Mouse (Mus musculus) heart, embryonic 13.5 days (tissue): Measurements from ENCODE around the gene Trim2. TPM values are rescaled to one million over a fixed set of nuclear protein-coding genes. Genes with fewer than 3 reads are reported as not detected.

ENCODE experiments used
- ATAC-seq: fragments of 200-750 bp; cut with Nextera tagmentation; 2 replicates; pipeline ENCODE4 v1.8.0; 2017; ENCODE audit warnings: moderate TSS enrichment; ENCODE audit not compliant: insufficient number of reproducible peaks, low FRiP score, low TSS enrichment; ENCODE audit errors: extremely low read depth
- H3K27ac ChIP-seq: fragments of 300-500 bp; sonication (generic); replicated peaks from 2 replicates; pipeline ENCODE4 v1.5.1; 2015; ENCODE audit warnings: moderate library complexity, mild to moderate bottlenecking, inconsistent platforms
- H3K27me3 ChIP-seq: fragments of 300-500 bp; sonication (generic); replicated peaks from 2 replicates; pipeline ENCODE4 v1.6.1; 2015; ENCODE audit warnings: mild to moderate bottlenecking, inconsistent platforms
- H3K36me3 ChIP-seq: fragments of 300-500 bp; sonication (generic); 2 replicates; pipeline ENCODE4 v1.6.1; 2015; ENCODE audit warnings: mild to moderate bottlenecking, inconsistent platforms
- H3K4me1 ChIP-seq: fragments of 300-500 bp; sonication (generic); 2 replicates; pipeline ENCODE4 v1.6.1; 2015; ENCODE audit warnings: inconsistent platforms
- H3K4me2 ChIP-seq: fragments of 300-500 bp; sonication (generic); 2 replicates; pipeline ENCODE4 v1.6.1; 2015; ENCODE audit warnings: inconsistent platforms, mild to moderate bottlenecking, moderate library complexity
- H3K4me3 ChIP-seq: fragments of 300-500 bp; sonication (generic); 2 replicates; pipeline ENCODE4 v1.5.1; 2015; ENCODE audit warnings: moderate library complexity, mild to moderate bottlenecking, inconsistent platforms
- H3K9ac ChIP-seq: fragments of 300-500 bp; sonication (generic); 2 replicates; pipeline ENCODE4 v1.6.1; 2015; ENCODE audit warnings: inconsistent platforms, mild to moderate bottlenecking, moderate library complexity
- H3K9me3 ChIP-seq: fragments of 300-500 bp; sonication (generic); 2 replicates; pipeline ENCODE4 v1.6.1; 2016; ENCODE audit warnings: inconsistent platforms
- WGBS: fragments of 180-500 bp; shearing (Covaris S2); methylation state at CpG from one replicate; pipeline ENCODE4 v1.1.7; 2015; ENCODE audit warnings: mixed read lengths; 5-methylcytosine and 5-hydroxymethylcytosine counted together
- polyA plus RNA-seq: library from polyadenylated mRNA; unstranded; fragments of >200 nt; fragmentation: Nextera tagmentation; extraction: Ambion mirVana; gene quantifications from 2 replicates; pipeline ENCODE4 v1.2.1, GENCODE M21; 2015

The Trim2 gene
- polyA plus RNA-seq, 1 experiment from 2014 or later = 7.6 TPM

GRCm38 (mm10) chr3:84318865-84319264 is 12.2 kb upstream of the Trim2 start:
- 83% methylated on average over 4 of the region's 4 CpGs for WGBS
- Histone ChIP-seq H3K4me2 (no peak overlapping the region), H3K27me3 (no peaks in the 10 kb centered on the region), H3K4me3 (no peak overlapping the region), H3K36me3 (no peaks in the 10 kb centered on the region), H3K27ac (no peak overlapping the region), H3K4me1 (peaks cover 20% of the 10 kb centered on the region), H3K9ac (no peak overlapping the region), H3K9me3 (no peaks in the 10 kb centered on the region)
- ATAC-seq = no peak

DNA sequence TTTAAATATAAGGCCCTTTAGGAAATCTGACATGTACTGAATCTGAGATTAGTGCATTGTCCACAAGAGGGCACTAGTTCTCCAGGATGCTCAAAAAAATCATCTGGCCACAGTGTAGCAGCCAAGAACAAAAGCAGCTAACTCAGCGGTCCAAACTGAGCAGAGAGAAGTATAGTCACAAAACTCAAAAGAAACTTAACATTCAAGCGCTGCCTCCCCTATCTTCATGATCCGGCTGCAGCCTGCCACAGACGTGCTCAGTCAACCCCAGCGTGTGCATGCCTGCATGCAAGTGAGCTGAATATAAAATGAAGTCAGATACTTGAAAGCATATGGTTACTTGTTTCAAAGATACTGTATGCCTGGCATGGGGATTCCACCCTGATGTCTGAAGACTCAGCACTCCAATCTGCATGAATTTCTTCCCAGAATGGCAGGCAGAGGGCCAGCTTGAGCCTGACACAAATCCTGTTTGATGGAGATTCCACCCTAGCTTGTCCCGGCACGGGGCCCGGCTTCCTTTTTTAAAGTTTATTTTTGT is 8.0 kb upstream of the Trim2 start:
- Histone ChIP-seq H3K4me2 (peak overlapping the region; percentile 63), H3K4me1 (peaks cover 17% of the 10 kb centered on the region), H3K27me3 (peaks cover 11% of the 10 kb centered on the region), H3K36me3 (no peaks in the 10 kb centered on the region), H3K9ac (peak overlapping the region; percentile 67), H3K4me3 (0 out of 2 replicates have a peak overlapping the region, but pooled peaks have one; percentile 26), H3K9me3 (no peaks in the 10 kb centered on the region), H3K27ac (no peak overlapping the region)
- ATAC-seq = no peak
- 29% methylated on average over 8 of the region's 8 CpGs for WGBS

GRCm38 (mm10) chr3:84313801-84314541 is 7.3 kb upstream of the Trim2 start:
- no peak for ATAC-seq
- H3K4me3 ChIP-seq = no peak overlapping the region
- no peaks in the 10 kb centered on the region for H3K9me3 ChIP-seq
- H3K9ac ChIP-seq = no peak overlapping the region
- peaks cover 14% of the 10 kb centered on the region for H3K4me1 ChIP-seq
- H3K36me3 ChIP-seq = no peaks in the 10 kb centered on the region
- H3K4me2 ChIP-seq = no peak overlapping the region
- H3K27ac ChIP-seq = no peak overlapping the region
- 59% methylated on average over 6 of the region's 6 CpGs for WGBS
- peaks cover 14% of the 10 kb centered on the region for H3K27me3 ChIP-seq

GRCm38 (mm10) chr3:84313003-84313800 is 6.5 kb upstream of the Trim2 start:
- Histone ChIP-seq H3K36me3 (no peaks in the 10 kb centered on the region), H3K4me2 (no peak overlapping the region), H3K4me1 (peaks cover 14% of the 10 kb centered on the region), H3K27me3 (peaks cover 22% of the 10 kb centered on the region), H3K27ac (no peak overlapping the region), H3K4me3 (no peak overlapping the region), H3K9ac (no peak overlapping the region), H3K9me3 (no peaks in the 10 kb centered on the region)
- no peak for ATAC-seq
- 44% methylated on average over 18 of the region's 18 CpGs for WGBS

DNA sequence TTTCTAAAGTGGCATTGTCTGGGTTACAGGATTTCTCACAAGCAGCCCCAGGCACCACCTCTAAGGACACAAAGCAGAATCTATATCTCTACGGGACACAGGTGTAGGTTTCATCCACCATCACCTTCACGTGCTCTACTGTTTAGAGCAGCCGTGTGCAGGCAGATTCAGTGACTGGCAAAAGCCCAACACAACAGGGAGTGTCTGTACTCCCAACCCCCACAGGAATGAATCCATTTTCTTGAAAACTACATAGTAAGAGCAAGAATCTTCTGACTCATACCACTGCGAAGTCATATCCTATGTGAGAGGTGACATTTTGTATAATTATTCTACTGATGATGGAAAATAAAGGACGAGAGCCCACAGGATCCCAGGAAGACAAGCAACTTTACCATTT is 5.6 kb upstream of the Trim2 start:
- no peak overlapping the region for H3K9ac ChIP-seq
- no peak overlapping the region for H3K4me2 ChIP-seq
- H3K4me3 ChIP-seq = no peak overlapping the region
- no peaks in the 10 kb centered on the region for H3K36me3 ChIP-seq
- H3K9me3 ChIP-seq = no peaks in the 10 kb centered on the region
- no peak for ATAC-seq
- 76% methylated on average over 5 of the region's 5 CpGs for WGBS
- peaks cover 14% of the 10 kb centered on the region for H3K4me1 ChIP-seq
- peaks cover 30% of the 10 kb centered on the region for H3K27me3 ChIP-seq
- no peak overlapping the region for H3K27ac ChIP-seq

DNA sequence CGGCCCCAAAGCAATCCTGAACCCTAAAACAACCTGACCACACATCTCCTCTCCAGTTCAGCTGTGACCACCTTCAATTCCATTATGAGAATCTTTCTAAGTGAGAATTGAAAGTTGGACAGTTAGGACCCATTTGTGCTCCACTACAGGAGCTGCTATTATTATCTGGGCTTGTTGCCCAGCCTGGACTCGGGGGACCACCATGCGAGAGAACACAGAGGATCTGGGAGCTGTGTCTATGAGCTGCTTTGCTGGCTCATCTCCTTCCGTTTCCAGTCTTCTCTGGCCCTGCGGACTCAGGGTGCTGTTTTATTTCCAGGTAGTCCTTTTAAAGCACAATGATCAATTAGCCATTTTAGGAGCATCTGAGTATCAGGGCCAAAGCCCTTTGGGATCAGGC is 839 bp upstream of the Trim2 start:
- Histone ChIP-seq H3K4me3 (no peak overlapping the region), H3K4me1 (peaks cover 18% of the 10 kb centered on the region), H3K9me3 (no peaks in the 10 kb centered on the region), H3K9ac (no peak overlapping the region), H3K27me3 (peaks cover 77% of the 10 kb centered on the region), H3K36me3 (no peaks in the 10 kb centered on the region), H3K27ac (no peak overlapping the region), H3K4me2 (no peak overlapping the region)
- WGBS = 73% methylated on average over 5 of the region's 5 CpGs
- ATAC-seq = no peak

DNA sequence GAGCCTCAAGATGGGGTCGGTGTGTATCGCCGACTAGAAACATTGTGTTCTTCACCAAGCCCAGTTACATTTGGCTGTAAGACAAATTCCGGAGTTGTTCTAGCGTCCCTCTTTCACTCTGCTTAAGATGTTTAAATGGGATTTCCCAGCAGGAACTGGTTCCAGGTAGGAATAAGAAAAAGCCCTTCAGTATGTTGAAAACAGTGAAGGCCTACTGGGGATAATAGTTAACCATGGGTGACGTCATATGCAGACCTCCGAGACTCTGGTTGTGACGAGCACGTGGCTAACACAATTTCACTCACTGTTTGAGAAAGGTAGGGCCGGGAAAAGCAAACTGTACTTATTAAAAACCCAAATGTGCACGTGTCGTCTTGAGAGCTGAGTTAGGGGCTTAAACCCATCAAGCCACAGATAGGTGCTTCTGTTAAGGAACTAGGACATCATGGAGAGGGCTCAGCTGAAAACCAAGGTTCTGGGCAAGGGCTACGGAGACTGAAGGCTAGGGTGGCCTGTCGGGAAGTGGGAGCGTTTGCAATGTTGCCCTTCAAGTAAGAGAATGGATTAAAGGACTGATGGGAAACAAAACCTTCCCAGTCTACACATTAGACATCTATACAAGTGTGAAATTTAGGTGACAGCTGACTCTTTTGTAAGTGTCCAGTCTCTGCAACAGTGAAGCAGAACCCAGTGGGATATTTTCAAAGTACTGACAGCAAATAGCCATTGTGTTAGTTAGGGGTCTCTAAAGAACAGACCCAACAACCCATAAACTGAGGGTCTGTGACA is 761 bp downstream of the Trim2 start:
- Histone ChIP-seq H3K4me3 (peak overlapping the region; percentile 54; the same call in 1 of the 2 replicates), H3K9me3 (no peaks in the 10 kb centered on the region), H3K9ac (no peak overlapping the region), H3K27ac (no peak overlapping the region), H3K27me3 (peaks cover 78% of the 10 kb centered on the region), H3K4me2 (peak overlapping the region; percentile 89), H3K36me3 (no peaks in the 10 kb centered on the region), H3K4me1 (peaks cover 18% of the 10 kb centered on the region)
- ATAC-seq = no peak
- WGBS = 51% methylated on average over 15 of the region's 15 CpGs

- H3K4me2 ChIP-seq = peak overlapping the region; percentile 89
- peak overlapping the region; percentile 54 for H3K4me3 ChIP-seq
- 2% methylated on average over 28 of the region's 28 CpGs for WGBS
- peaks cover 18% of the 10 kb centered on the region for H3K4me1 ChIP-seq
- H3K36me3 ChIP-seq = no peaks in the 10 kb centered on the region
- peak overlapping the region; percentile 73 for H3K9ac ChIP-seq
- H3K27me3 ChIP-seq = peaks cover 78% of the 10 kb centered on the region
- no peak overlapping the region for H3K27ac ChIP-seq
- no peak for ATAC-seq
- no peaks in the 10 kb centered on the region for H3K9me3 ChIP-seq
Observed at GRCm38 (mm10) chr3:84305010-84305692, 1.5 kb downstream of the Trim2 start.

GRCm38 (mm10) chr3:84304339-84305009 is 2.2 kb downstream of the Trim2 start:
- Histone ChIP-seq H3K4me3 (peak overlapping the region; percentile 54), H3K4me1 (peaks cover 18% of the 10 kb centered on the region), H3K9ac (peak overlapping the region; percentile 73), H3K9me3 (no peaks in the 10 kb centered on the region), H3K36me3 (no peaks in the 10 kb centered on the region), H3K4me2 (peak overlapping the region; percentile 89), H3K27me3 (peaks cover 78% of the 10 kb centered on the region), H3K27ac (no peak overlapping the region)
- ATAC-seq = no peak
- WGBS = under 1% methylated on average over 32 of the region's 32 CpGs

DNA sequence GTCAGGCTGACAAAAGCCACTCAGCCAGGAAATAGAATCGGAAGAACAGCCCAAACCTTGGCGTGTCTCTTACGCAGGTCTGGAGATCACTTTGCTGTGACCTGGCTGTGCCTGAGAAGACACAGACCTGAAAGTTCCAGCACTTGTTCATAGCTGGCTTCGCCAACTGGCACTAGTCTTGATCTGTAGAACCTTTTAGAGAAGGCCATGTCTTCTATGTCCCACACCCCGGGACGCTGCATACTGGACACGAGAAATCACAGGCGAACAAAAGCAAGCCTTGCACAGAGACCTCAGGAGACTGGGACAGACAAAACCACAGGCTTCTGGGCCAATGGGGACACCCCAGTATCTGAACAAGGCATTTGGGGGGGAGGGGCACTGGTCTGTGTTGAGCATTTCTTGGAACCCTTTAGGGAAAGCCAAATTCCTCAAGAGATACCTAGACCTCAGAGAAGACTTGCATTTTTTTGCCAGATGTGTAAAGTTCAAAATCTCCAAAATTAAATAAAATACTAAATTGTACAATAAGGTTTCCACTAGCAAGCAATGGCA is 3.2 kb downstream of the Trim2 start:
- H3K4me2 ChIP-seq = peak overlapping the region; percentile 89; the same call in 1 of the 2 replicates
- no peak overlapping the region for H3K27ac ChIP-seq
- no peak for ATAC-seq
- H3K4me3 ChIP-seq = no peak overlapping the region
- H3K36me3 ChIP-seq = no peaks in the 10 kb centered on the region
- H3K9ac ChIP-seq = no peak overlapping the region
- 86% methylated on average over 8 of the region's 8 CpGs for WGBS
- peaks cover 70% of the 10 kb centered on the region for H3K27me3 ChIP-seq
- H3K4me1 ChIP-seq = peaks cover 18% of the 10 kb centered on the region
- H3K9me3 ChIP-seq = 0 out of 2 replicates have a peak, but pooled peaks cover 3% of the 10 kb centered on the region
